Mouse (Mus musculus): ENCODE data around the gene Trim63.
A peak's percentile ranks its signal among the peaks of the same experiment; 100 is the strongest.
"Not testable (repeated sequence)": the region's sequence is repeated elsewhere in the genome, so short reads cannot be mapped to it uniquely, and the experiment has no call there.

Gene Trim63

GRCm38 (mm10) chr4:134314876-134315275 is at the start of gene Trim63:
Gene Trim63, plus strand, starts transcription at chr4:134315120.
- DNase-seq = no peak

GRCm38 (mm10) chr4:134265860-134266585 is 48.9 kb upstream of the Trim63 start:
- DNase-seq = peak; percentile 36

GRCm38 (mm10) chr4:134268102-134268655 is 46.7 kb upstream of the Trim63 start:
- no peak for DNase-seq

- not testable (repeated sequence) for DNase-seq
These were observed 45.3 kb upstream of the Trim63 start for GRCm38 (mm10) chr4:134269622-134270021.

- DNase-seq = no peak
These were observed 42.9 kb upstream of the Trim63 start for GRCm38 (mm10) chr4:134271979-134272378.

- DNase-seq = no peak
These were observed 42.0 kb upstream of the Trim63 start for GRCm38 (mm10) chr4:134272731-134273416.

GRCm38 (mm10) chr4:134273417-134274345 is 41.2 kb upstream of the Trim63 start:
- DNase-seq = peak; percentile 27

- DNase-seq = no peak
These were observed 30.0 kb upstream of the Trim63 start for GRCm38 (mm10) chr4:134284942-134285341.

- peak; percentile 63 for DNase-seq
These were observed 28.4 kb upstream of the Trim63 start for GRCm38 (mm10) chr4:134286226-134287167.

- peak; percentile 97 for DNase-seq
These were observed 27.8 kb upstream of the Trim63 start for GRCm38 (mm10) chr4:134287168-134287564.

- peak; percentile 85 for DNase-seq
These were observed 27.3 kb upstream of the Trim63 start, which contains the start of gene Pdik1l for GRCm38 (mm10) chr4:134287575-134288025. Gene Pdik1l, minus strand, starts transcription at chr4:134287895.

- peak; percentile 46 for DNase-seq
These were observed 26.3 kb upstream of the Trim63 start for GRCm38 (mm10) chr4:134288397-134289256.

GRCm38 (mm10) chr4:134292067-134292466 is 22.9 kb upstream of the Trim63 start:
- peak; percentile 84 for DNase-seq

GRCm38 (mm10) chr4:134293061-134293691 is 21.7 kb upstream of the Trim63 start:
- no peak for DNase-seq

GRCm38 (mm10) chr4:134293692-134294163 is 21.2 kb upstream of the Trim63 start:
- no peak for DNase-seq

- not testable (repeated sequence) for DNase-seq
These were observed 18.8 kb upstream of the Trim63 start for GRCm38 (mm10) chr4:134296096-134296495.

- DNase-seq = no peak
These were observed 18.4 kb upstream of the Trim63 start for GRCm38 (mm10) chr4:134296523-134296922.

GRCm38 (mm10) chr4:134297369-134297768 is 17.6 kb upstream of the Trim63 start:
- no peak for DNase-seq

GRCm38 (mm10) chr4:134298626-134299497 is 16.1 kb upstream of the Trim63 start:
- DNase-seq = no peak

Measured in kidney, postnatal 10 days (tissue).